Mouse (Mus musculus) heart, adult 2 months (tissue): ENCODE results near the gene Lins1.

Experiments used
- CTCF ChIP-seq: fragments of 200-600 bp; IDR thresholded peaks from 2 replicates; pipeline ENCODE4 v1.8.1; 2022; ENCODE audit warnings: antibody characterized with exemption, mild to moderate bottlenecking, moderate library complexity
- POLR2A ChIP-seq: fragments of 200-500 bp; IDR thresholded peaks from 2 replicates; pipeline ENCODE4 v1.6.1; 2011; ENCODE audit warnings: mild to moderate bottlenecking, low read depth, low read length, control low read depth; ENCODE audit not compliant: insufficient read depth

DNA sequence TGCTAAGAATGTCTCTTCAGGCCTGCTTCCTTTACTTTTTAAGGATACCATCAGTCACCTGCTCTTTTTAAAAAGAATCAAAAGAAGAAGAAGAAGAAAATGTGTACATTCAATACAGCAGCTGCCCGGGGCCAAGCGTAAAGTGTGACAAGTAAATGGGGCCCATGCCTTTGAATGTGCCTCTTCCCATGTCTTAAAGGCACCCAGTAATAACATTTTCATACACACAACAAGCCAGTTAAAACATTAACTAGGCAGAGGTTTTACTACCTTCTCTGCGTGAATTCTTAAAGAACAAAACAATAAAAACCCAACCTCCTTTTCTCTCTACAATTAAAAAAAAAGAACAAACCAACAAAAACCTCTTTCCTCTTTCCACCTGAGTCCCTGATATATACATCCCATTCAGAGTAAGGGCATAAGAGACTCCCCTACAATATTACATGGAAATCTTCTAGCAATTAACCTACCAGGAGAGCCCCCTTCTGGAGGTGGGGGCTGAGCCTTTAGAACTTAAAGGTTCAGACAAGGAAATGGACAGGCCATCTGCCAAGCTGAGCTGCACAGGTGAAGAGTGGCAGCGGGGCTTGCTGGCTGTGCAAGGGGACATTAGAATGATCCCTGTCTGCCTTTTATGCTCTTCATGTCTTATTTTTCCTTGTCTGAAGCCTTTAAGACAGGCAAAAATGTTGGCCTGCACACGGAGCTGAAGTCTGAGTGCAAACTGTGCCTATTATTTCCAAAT is 7.4 kb upstream of the Lins1 start:
- no peak for TF ChIP-seq POLR2A
- TF ChIP-seq CTCF, result no peak
